9 mouse cellular contexts compared by ENCODE assay signal in genomic region chr1:133685749-133686519, GRCm38 (mm10). TPM values are rescaled to one million over a fixed set of nuclear protein-coding genes. Genes with fewer than 3 reads are reported as not detected.
DNase-seq lines count a peak whose midpoint lies in the region; ATAC-seq and TF ChIP-seq lines count a peak whose summit lies in the region.
"Had no signal": no experiment of that assay in that cellular context is flagged by ENCODE, and none has a peak within 500 bp of the region (broad histone marks: within the 10 kb centered on the region; RNA-seq: fewer than 3 reads in every experiment).

No protein-coding gene starts in this region.

- no peaks in the 10 kb centered on the region for H3K27me3 ChIP-seq in forebrain, postnatal 0 days (ENCODE audit: insufficient read depth, low read length)
- H3K27me3 ChIP-seq: hindbrain, embryonic 15.5 days had no signal

- no peak overlapping the region for H3K27ac ChIP-seq in forebrain, postnatal 0 days (ENCODE audit: low read depth, low read length)
- H3K27ac ChIP-seq: hindbrain, embryonic 15.5 days had no signal

- no peak for ATAC-seq in forebrain, postnatal 0 days

- no peak overlapping the region for H3K4me2 ChIP-seq in forebrain, postnatal 0 days (ENCODE audit: low read depth)
- H3K4me2 ChIP-seq: hindbrain, embryonic 15.5 days had no signal

- H3K36me3 ChIP-seq in forebrain, postnatal 0 days (ENCODE audit: insufficient read depth) = no peaks in the 10 kb centered on the region
- H3K36me3 ChIP-seq: hindbrain, embryonic 15.5 days had no signal

- no peak overlapping the region for H3K4me3 ChIP-seq in forebrain, postnatal 0 days (ENCODE audit: low read depth, low read length)
- H3K4me3 ChIP-seq: hindbrain, embryonic 15.5 days had no signal

- TF ChIP-seq CTCF in forebrain, postnatal 0 days (IDR thresholded peaks at IDR 0.05; ENCODE audit: low read depth) = no peak

- H3K4me1 ChIP-seq in forebrain, postnatal 0 days (ENCODE audit: insufficient read depth) = no peaks in the 10 kb centered on the region
- H3K4me1 ChIP-seq: hindbrain, embryonic 15.5 days had no signal

- no peaks in the 10 kb centered on the region for H3K9me3 ChIP-seq in forebrain, postnatal 0 days (ENCODE audit: low read length)
- H3K9me3 ChIP-seq: hindbrain, embryonic 15.5 days had no signal

- no peak overlapping the region for H3K9ac ChIP-seq in forebrain, postnatal 0 days
- H3K9ac ChIP-seq: hindbrain, embryonic 15.5 days had no signal

- WGBS in forebrain, postnatal 0 days = 80% methylated on average over 10 of the region's 10 CpGs

- DNase-seq in testis, postnatal 14 days (ENCODE audit: low spot score) = peak; percentile 42
- no peak for DNase-seq in testis, postnatal 10 days (ENCODE audit: low spot score)
- peak; percentile 77 for DNase-seq in heart, adult 8-10 months (ENCODE audit: low spot score)
- peak; percentile 49 for DNase-seq in layer of hippocampus, adult 9-11 months
- DNase-seq in skeletal muscle tissue, adult 2 months (ENCODE audit: low read depth, low spot score) = peak; percentile 95
- no peak for DNase-seq in forebrain, postnatal 0 days
- no peak for DNase-seq in thymus, postnatal 4 days
- DNase-seq in c-Kit-positive CD71-positive TER-119-positive erythroid progenitor cells, embryonic 14.5 days (ENCODE audit: low spot score) = no peak

RNA-seq across cellular contexts. Expression of gene Lax1, which starts 4.0 kb away (rescaled TPM):
- total RNA-seq in heart, adult 8-10 months (2022) = under 1 TPM in 3 of 4 experiments, not detected in 1; 0.19 to 0.38 (median 0.23) TPM
- total RNA-seq in forebrain, postnatal 0 days (2014; rRNA removed) = 0.14 TPM in 1 of 2 replicates, not detected in the other
- polyA plus RNA-seq in forebrain, postnatal 0 days (2015; fragmentation: Nextera tagmentation; extraction: Ambion mirVana) = 0.10 TPM in 1 of 2 replicates, not detected in the other

RNA-seq across cellular contexts. Expression of gene Gm38394, which starts 24.8 kb away (rescaled TPM):
- total RNA-seq in heart, adult 8-10 months (2022) = 10 to 100 TPM; 11.2 to 15.3 (median 13.6) TPM
- total RNA-seq in forebrain, postnatal 0 days (2014; rRNA removed) = 7.0 and 10.0 TPM in 2 replicates
- polyA plus RNA-seq in forebrain, postnatal 0 days (2015; fragmentation: Nextera tagmentation; extraction: Ambion mirVana) = 0.78 and 1.4 TPM in 2 replicates

RNA-seq across cellular contexts. Expression of gene Zbed6, which starts 25.2 kb away (rescaled TPM):
- 1 to 10 TPM; 2.0 to 4.7 (median 3.3) TPM for total RNA-seq in heart, adult 8-10 months (2022)
- 5.7 and 6.4 TPM in 2 replicates for total RNA-seq in forebrain, postnatal 0 days (2014; rRNA removed)
- polyA plus RNA-seq in forebrain, postnatal 0 days (2015; fragmentation: Nextera tagmentation; extraction: Ambion mirVana) = not detected in 2 replicates
- polyA plus RNA-seq: hindbrain, embryonic 15.5 days had no signal

Comparison
In these comparisons a context has a peak if more than half of its experiments do, and no peak if none do; other contexts are left out.
1. DNase-seq: peak in testis, postnatal 14 days (single experiment), heart, adult 8-10 months (single experiment), layer of hippocampus, adult 9-11 months (single experiment) and skeletal muscle tissue, adult 2 months (single experiment); none in testis, postnatal 10 days (single experiment), forebrain, postnatal 0 days (single experiment), thymus, postnatal 4 days (single experiment) and c-Kit-positive CD71-positive TER-119-positive erythroid progenitor cells, embryonic 14.5 days (single experiment).